Mouse (Mus musculus) myocyte (in vitro differentiated cells): ENCODE results near the gene Svop. TPM values are rescaled to one million over a fixed set of nuclear protein-coding genes. Genes with fewer than 3 reads are reported as not detected.
A peak's percentile ranks its signal among the peaks of the same experiment; 100 is the strongest.

Source experiments
- H3K27me3 ChIP-seq: one replicate; pipeline ENCODE4 v1.6.1; 2011; ENCODE audit not compliant: control insufficient read depth, insufficient read depth, insufficient read length
- H3K36me3 ChIP-seq: one replicate; pipeline ENCODE4 v1.6.1; 2011; ENCODE audit not compliant: control insufficient read depth, insufficient read depth
- H3K4me2 ChIP-seq: one replicate; pipeline ENCODE4 v1.6.1; 2011; ENCODE audit warnings: low read depth, control low read depth
- H3K4me3 ChIP-seq: one replicate; pipeline ENCODE4 v1.5.1; 2011; ENCODE audit warnings: mild to moderate bottlenecking, control low read depth, moderate library complexity
- H3K79me2 ChIP-seq: one replicate; pipeline ENCODE4 v1.6.1; 2011; ENCODE audit not compliant: control insufficient read depth, insufficient read depth
- H3ac ChIP-seq: one replicate; pipeline ENCODE4 v1.6.1; 2011; ENCODE audit not compliant: control insufficient read depth, insufficient read length
- CEBPB ChIP-seq: IDR thresholded peaks from 2 replicates; pipeline ENCODE4 v1.6.1; 2011; ENCODE audit warnings: mild to moderate bottlenecking, moderate library complexity; ENCODE audit not compliant: poor library complexity, insufficient read depth, severe bottlenecking
- E2F4 ChIP-seq: IDR thresholded peaks from one replicate; pipeline ENCODE4 v1.6.1; 2011; ENCODE audit warnings: mild to moderate bottlenecking, control low read depth, moderate library complexity; ENCODE audit not compliant: insufficient read depth
- MAX ChIP-seq: IDR thresholded peaks from one replicate; pipeline ENCODE4 v1.6.1; 2011; ENCODE audit warnings: low read depth, mild to moderate bottlenecking, control low read depth
- MYOD1 ChIP-seq, 3 experiments: IDR thresholded peaks; one replicate each; pipeline ENCODE4 v1.6.1; 2011; ENCODE audit warnings: control low read depth in 2 of 3, low read depth in 2 of 3, mild to moderate bottlenecking in 2 of 3, moderate library complexity in 1 of 3; ENCODE audit not compliant: insufficient read length in 2 of 3, control insufficient read depth in 1 of 3
- MYOG ChIP-seq, 3 experiments: IDR thresholded peaks; one replicate each; pipeline ENCODE4 v1.6.1; 2011; ENCODE audit warnings: control low read depth in 2 of 3, low read depth in 2 of 3, mild to moderate bottlenecking in 2 of 3; ENCODE audit not compliant: insufficient read length in 2 of 3, control insufficient read depth in 1 of 3, insufficient read depth in 1 of 3
- POLR2A ChIP-seq: IDR thresholded peaks from one replicate; pipeline ENCODE4 v1.6.1; 2011; ENCODE audit warnings: low read depth, mild to moderate bottlenecking, control low read depth, moderate library complexity; ENCODE audit not compliant: insufficient read length
- POLR2AphosphoS2 ChIP-seq: IDR thresholded peaks from one replicate; pipeline ENCODE4 v1.6.1; 2011; ENCODE audit warnings: low read depth, control low read depth; ENCODE audit not compliant: insufficient read length
- REST ChIP-seq: IDR thresholded peaks from one replicate; pipeline ENCODE4 v1.6.1; 2011; ENCODE audit warnings: mild to moderate bottlenecking, control low read depth, moderate library complexity; ENCODE audit not compliant: insufficient read depth, insufficient read length
- SRF ChIP-seq: IDR thresholded peaks from one replicate; pipeline ENCODE4 v1.6.1; 2011; ENCODE audit warnings: low read depth; ENCODE audit not compliant: control insufficient read depth, insufficient read length
- TCF12 ChIP-seq: IDR thresholded peaks from one replicate; pipeline ENCODE4 v1.6.1; 2011; ENCODE audit warnings: mild to moderate bottlenecking, control low read depth; ENCODE audit not compliant: poor library complexity, insufficient read depth, severe bottlenecking
- TCF3 ChIP-seq: IDR thresholded peaks from one replicate; pipeline ENCODE4 v1.6.1; 2011; ENCODE audit warnings: low read depth, control low read depth; ENCODE audit not compliant: insufficient read length
- USF1 ChIP-seq: IDR thresholded peaks from one replicate; pipeline ENCODE4 v1.6.1; 2011; ENCODE audit warnings: low read depth, mild to moderate bottlenecking, control low read depth, moderate library complexity
- polyA plus RNA-seq: library from polyadenylated mRNA; unstranded; fragments of >200 nt; fragmentation: generic; extraction: Trizol; gene quantifications from one replicate; pipeline ENCODE4 v1.2.1, GENCODE M21; 2012; ENCODE audit warnings: missing spikeins

Gene Svop
- polyA plus RNA-seq, 1 experiment = 0.05 TPM

DNA sequence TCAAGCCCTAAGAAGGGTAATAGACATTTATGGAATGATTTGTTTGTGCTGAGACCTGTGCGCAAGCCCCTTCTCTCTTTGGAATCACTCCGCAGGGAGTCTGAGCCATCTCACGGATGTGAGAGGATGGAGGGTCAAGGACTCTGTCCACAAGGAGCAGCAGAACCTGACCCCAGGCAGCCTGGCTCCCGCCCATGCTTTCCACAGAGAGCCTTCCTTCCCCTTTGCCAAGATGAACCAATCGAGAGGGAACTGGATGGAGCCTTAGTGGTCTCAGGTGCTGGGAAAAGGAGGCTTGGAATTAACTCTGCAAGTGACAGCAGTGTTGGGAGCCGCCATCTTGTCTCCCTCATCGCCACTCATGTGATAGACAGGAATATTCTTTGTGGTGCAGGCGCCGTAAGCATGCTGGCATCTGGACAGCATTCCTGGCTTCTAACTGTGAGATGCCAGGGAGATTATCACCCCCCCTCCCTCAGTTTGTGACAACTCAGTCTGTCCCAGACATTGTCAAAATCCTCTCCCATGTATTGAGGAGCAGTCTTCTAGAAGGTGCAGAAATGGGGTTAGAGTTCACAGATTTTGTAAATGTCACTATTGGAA, 34.1 kb downstream of the Svop start:
- no peak overlapping the region for H3ac ChIP-seq
- H3K4me2 ChIP-seq = no peak overlapping the region
- no peak overlapping the region for H3K4me3 ChIP-seq
- no peaks in the 10 kb centered on the region for H3K79me2 ChIP-seq
- no peak for TF ChIP-seq TCF3
- TF ChIP-seq USF1 = no peak
- no peak for TF ChIP-seq POLR2AphosphoS2
- TF ChIP-seq MAX = no peak
- TF ChIP-seq TCF12 = no peak
- TF ChIP-seq E2F4 = no peak
- no peak for TF ChIP-seq SRF
- TF ChIP-seq POLR2A = no peak
- no peak for TF ChIP-seq MYOD1 (IDR thresholded peaks at IDR 0.05; ENCODE audit: control insufficient read depth in 1 of 3, insufficient read length in 2 of 3, low read depth in 2 of 3)
- TF ChIP-seq CEBPB = no peak
- no peak for TF ChIP-seq MYOG (IDR thresholded peaks at IDR 0.05; ENCODE audit: control insufficient read depth in 1 of 3, insufficient read depth in 1 of 3, insufficient read length in 2 of 3, low read depth in 2 of 3)
- TF ChIP-seq REST = no peak
- no peaks in the 10 kb centered on the region for H3K36me3 ChIP-seq
- H3K27me3 ChIP-seq = peaks cover 7% of the 10 kb centered on the region

DNA sequence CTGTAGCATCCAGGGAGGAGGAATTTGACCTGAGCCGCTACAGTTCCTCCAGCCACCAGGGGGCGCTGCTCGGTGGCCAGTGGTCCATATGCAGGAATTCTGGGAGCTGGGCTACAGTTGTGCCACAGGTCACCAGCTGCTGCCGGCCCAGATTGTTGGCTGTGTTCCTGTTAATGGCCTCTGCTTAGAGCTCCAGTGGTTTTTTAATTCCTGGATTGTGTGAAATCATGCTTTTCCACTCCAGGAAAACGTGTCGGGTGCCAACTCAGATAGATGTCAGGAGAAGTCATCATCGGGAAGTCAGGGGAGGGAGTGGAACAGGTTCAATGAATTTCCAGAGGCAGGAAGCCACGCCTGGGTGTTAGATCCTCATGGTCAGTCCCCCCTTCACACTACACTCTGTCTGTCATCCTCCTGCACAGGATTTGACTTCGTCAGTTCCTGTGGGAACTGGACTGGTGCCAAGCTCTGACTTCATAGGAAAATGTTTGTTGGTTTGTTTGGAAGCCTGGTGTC, 39.1 kb downstream of the Svop start:
- TF ChIP-seq TCF3 = no peak
- no peak for TF ChIP-seq POLR2A
- peak in 1 of 3 experiments; percentile 3 for TF ChIP-seq MYOD1 (IDR thresholded peaks at IDR 0.05; ENCODE audit: control insufficient read depth in 1 of 3, insufficient read length in 2 of 3, low read depth in 2 of 3)
- TF ChIP-seq MYOG (IDR thresholded peaks at IDR 0.05; ENCODE audit: control insufficient read depth in 1 of 3, insufficient read depth in 1 of 3, insufficient read length in 2 of 3, low read depth in 2 of 3) = peak in 1 of 3 experiments; percentile 17
- Histone ChIP-seq H3K79me2 (no peaks in the 10 kb centered on the region), H3K27me3 (peaks cover 7% of the 10 kb centered on the region), H3K4me3 (no peak overlapping the region), H3ac (no peak overlapping the region), H3K36me3 (no peaks in the 10 kb centered on the region), H3K4me2 (peak overlapping the region; percentile 63)

- H3K4me3 ChIP-seq = no peak overlapping the region
- TF ChIP-seq CEBPB = no peak
- no peak for TF ChIP-seq POLR2AphosphoS2
- H3K27me3 ChIP-seq = no peaks in the 10 kb centered on the region
- H3K36me3 ChIP-seq = no peaks in the 10 kb centered on the region
- no peak overlapping the region for H3ac ChIP-seq
- no peaks in the 10 kb centered on the region for H3K79me2 ChIP-seq
- H3K4me2 ChIP-seq = no peak overlapping the region
Measured at GRCm38 (mm10) chr5:114048731-114049308, 42.5 kb downstream of the Svop start.

DNA sequence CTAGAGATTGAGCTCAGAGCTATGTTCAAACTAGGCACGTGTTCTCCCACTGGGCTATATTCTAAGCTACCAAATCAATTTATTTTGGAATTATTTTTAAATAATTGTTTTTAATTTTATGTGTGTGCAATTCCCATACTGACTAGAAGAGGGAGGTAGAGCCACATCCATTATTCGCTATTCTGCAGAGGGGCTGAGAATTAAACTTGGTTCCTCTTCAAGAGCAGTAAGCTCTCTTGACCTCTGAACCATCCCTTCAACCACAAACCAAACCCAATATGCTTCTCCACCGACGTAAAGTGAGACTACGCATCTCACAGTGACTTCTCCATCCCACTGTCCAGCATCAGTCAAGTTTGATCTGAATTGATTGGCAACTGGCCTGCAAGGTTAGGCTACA, 44.2 kb downstream of the Svop start:
- H3ac ChIP-seq = no peak overlapping the region
- H3K36me3 ChIP-seq = no peaks in the 10 kb centered on the region
- no peak overlapping the region for H3K4me2 ChIP-seq
- H3K27me3 ChIP-seq = peaks cover 3% of the 10 kb centered on the region
- no peak overlapping the region for H3K4me3 ChIP-seq
- H3K79me2 ChIP-seq = no peaks in the 10 kb centered on the region
- TF ChIP-seq TCF3 = no peak
- TF ChIP-seq E2F4 = no peak
- no peak for TF ChIP-seq USF1
- TF ChIP-seq SRF = no peak
- no peak for TF ChIP-seq POLR2AphosphoS2
- no peak for TF ChIP-seq REST
- TF ChIP-seq MYOD1 (IDR thresholded peaks at IDR 0.05; ENCODE audit: control insufficient read depth in 1 of 3, insufficient read length in 2 of 3, low read depth in 2 of 3) = no peak
- TF ChIP-seq CEBPB = no peak
- TF ChIP-seq MYOG (IDR thresholded peaks at IDR 0.05; ENCODE audit: control insufficient read depth in 1 of 3, insufficient read depth in 1 of 3, insufficient read length in 2 of 3, low read depth in 2 of 3) = no peak
- TF ChIP-seq MAX = no peak
- TF ChIP-seq TCF12 = no peak
- no peak for TF ChIP-seq POLR2A

- H3K4me2 ChIP-seq = no peak overlapping the region
- H3K27me3 ChIP-seq = peaks cover 3% of the 10 kb centered on the region
- no peaks in the 10 kb centered on the region for H3K36me3 ChIP-seq
- no peak for TF ChIP-seq TCF12
- TF ChIP-seq MAX = no peak
- no peak for TF ChIP-seq MYOG (IDR thresholded peaks at IDR 0.05; ENCODE audit: control insufficient read depth in 1 of 3, insufficient read depth in 1 of 3, insufficient read length in 2 of 3, low read depth in 2 of 3)
- no peak for TF ChIP-seq POLR2A
- TF ChIP-seq CEBPB = no peak
- no peak for TF ChIP-seq POLR2AphosphoS2
- no peak for TF ChIP-seq E2F4
- no peak for TF ChIP-seq USF1
- TF ChIP-seq TCF3 = no peak
- TF ChIP-seq SRF = no peak
- no peak for TF ChIP-seq MYOD1 (IDR thresholded peaks at IDR 0.05; ENCODE audit: control insufficient read depth in 1 of 3, insufficient read length in 2 of 3, low read depth in 2 of 3)
- TF ChIP-seq REST = no peak
- H3K4me3 ChIP-seq = no peak overlapping the region
- H3K79me2 ChIP-seq = no peaks in the 10 kb centered on the region
- H3ac ChIP-seq = no peak overlapping the region
Measured at GRCm38 (mm10) chr5:114046604-114047003, 44.8 kb downstream of the Svop start.
